Mouse (Mus musculus) E14TG2a.4 (cell line): ENCODE data around the gene Zfp276.

Experiments
- CTCF ChIP-seq: conservative IDR thresholded peaks from 2 replicates; pipeline ENCODE4 v1.5.1; 2014; ENCODE audit warnings: low read length
- NANOG ChIP-seq: IDR thresholded peaks from 2 replicates; pipeline ENCODE4 v1.6.1; 2014; ENCODE audit warnings: borderline replicate concordance, low read length, mixed read lengths
- POU5F1 ChIP-seq: IDR thresholded peaks from 2 replicates; pipeline ENCODE4 v1.6.1; 2014; ENCODE audit warnings: low read length, borderline replicate concordance

DNA sequence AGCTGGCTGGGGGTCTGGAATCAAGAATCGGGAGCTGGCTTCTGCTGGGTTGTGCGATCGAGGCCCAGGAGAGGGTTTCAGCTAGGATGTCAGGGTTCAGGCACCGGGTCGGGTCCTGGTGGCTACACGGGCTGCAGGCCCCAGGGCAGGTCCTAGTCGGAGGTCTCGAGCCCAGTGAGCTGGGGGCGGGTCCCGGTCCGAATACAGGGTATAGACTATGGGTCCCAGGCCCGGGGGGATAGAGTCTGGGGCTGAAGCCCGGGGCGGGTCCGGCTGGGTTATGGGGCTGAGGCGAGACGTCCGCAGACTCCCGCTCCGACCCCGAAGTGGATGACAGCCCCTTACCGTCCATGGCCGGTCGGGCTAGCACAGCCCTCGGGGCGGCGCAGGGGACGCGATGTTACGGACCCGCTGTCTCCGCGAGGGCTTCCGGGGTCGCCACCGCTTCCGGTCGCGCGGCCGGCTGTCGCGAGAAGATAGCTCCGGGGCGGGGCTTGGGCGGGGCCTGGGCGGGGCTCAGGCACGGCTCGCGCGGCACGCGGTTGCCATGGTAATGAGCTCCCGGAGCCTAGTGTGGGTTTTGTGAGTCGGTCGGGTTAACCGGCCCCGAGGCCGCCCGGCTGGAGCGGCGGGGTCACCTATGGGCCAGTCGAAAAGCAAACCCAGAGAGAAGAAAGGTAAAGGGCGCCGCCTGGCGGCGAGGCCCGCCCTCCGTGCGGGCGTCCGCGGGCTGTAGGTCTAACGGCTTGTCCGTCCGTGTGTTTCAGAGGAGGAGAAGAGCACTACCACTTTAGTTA, 41.5 kb upstream of the Zfp276 start, which contains the start of the genes Chmp1a and Spata33:
- no peak for TF ChIP-seq CTCF
- no peak for TF ChIP-seq NANOG
- no peak for TF ChIP-seq POU5F1
